Mouse (Mus musculus): ENCODE data around the gene Ccnd3. TPM values are rescaled to one million over a fixed set of nuclear protein-coding genes. Genes with fewer than 3 reads are reported as not detected.
A peak's percentile ranks its signal among the peaks of the same experiment; 100 is the strongest.
"Not testable (repeated sequence)": the region's sequence is repeated elsewhere in the genome, so short reads cannot be mapped to it uniquely, and the experiment has no call there.

The Ccnd3 gene
- total RNA-seq, 2 experiments from 2014 or later = 178 to 185 TPM

DNA sequence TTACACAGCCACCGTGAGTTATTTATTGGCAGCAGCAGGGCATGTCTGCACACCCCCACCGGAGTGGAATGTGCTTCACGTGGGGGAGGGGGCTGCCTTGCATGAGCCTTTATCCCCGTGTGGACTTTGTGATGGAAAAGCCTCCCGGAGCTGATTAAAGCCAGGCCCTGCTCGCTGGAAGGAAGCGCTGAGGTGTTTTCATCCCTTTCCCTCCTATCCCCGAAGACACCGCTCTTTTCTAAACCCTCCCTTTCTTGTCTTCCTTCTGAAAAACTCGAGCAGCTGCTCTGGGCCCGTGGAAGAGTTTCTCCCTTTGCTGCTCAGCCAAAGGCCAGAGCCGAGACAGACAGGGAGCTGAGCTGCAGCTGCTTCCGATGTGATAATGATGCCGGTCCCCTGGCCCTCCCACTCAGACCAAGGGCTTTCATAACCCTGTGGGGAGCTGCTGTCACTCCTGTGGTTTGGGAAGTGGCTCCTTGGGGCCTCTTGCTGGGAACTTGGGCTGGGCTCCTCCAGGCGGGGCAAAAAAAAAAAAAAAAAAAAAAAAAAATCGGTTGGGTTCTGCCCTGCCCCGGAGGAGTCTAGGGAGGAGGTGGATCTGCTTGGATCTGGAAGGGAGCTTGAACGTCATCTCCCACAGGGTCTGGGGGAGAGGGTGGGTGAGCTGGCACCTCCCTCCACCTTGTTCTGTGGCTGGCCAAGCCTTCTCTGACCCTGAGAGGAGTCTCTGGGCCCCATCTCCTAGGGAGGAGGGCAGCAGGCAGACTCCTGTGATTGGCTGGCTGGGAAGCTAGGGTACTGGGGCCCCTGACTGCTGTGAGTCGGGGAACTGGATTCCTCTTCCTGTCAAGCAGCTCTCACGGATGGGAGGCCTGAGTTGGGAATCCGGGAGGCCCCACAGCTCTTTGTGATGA lies 90.7 kb downstream of the Ccnd3 start:
- peak; percentile 77 for DNase-seq

DNA sequence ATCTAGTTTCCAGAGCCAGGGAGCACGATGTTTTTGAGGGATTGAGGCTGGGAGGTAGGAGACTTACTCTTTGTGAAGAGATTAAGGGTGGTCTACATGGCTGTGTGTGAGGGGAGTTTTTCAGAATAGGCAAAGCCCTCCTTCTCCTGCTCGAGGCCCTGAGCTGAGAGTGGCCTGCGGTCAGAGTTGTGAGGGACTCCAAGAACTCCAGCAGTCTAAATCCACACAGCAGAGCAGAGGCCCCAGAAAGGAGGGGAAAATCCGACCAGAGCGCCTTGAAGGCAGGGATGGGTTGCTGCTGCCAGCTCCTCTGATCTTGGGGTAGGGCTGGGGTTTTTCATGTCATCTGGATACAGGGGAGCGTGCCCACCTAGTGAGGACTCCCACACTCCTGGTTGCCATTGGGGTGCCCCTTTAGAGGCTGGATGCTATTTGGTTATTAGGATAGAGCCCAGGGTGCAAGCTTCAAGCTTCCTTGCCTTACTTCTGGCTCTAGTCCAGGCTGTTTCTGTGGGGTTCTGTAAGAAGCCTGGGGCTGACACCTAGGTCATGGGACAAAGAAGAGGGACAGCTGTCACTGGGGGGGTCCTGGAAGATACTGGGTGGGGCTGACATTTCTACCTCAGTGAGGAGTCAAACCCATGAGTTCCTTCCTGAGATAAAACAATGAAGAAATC lies 91.4 kb downstream of the Ccnd3 start:
- DNase-seq = peak; percentile 16

DNA sequence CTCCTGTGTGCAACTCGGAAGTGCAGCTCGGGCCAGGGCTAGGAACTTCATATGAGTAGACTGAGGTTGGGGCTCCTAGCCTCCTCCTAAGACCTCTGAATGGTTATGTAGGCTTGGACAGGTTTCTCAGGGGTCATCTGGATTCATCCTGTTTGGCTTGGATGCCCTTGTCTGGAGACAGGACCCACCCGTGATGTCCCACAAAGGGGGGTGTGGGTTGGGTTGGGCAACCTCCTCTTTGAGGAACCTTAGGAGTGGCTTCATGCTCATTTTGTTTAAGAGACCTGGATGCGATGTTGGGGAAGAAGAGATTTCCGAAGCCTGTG lies 92.0 kb downstream of the Ccnd3 start:
- no peak for DNase-seq

DNA sequence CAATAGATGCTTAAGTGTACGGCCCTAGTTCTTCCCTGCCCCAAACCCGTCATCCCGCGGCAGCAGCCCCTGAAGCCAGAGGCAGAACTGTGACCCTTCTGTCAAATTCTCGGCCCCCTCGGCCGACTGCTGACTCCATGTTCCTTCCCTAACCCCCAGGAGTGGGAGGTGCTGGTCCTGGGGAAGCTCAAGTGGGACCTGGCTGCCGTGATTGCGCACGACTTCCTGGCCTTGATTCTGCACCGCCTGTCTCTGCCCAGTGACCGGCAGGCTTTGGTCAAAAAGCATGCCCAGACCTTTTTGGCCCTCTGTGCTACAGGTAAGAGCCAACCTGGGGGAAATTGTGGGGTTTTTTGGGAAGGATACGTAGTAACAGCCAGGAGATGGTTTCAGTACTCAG lies 92.4 kb downstream of the Ccnd3 start:
- peak; percentile 38 for DNase-seq

DNA sequence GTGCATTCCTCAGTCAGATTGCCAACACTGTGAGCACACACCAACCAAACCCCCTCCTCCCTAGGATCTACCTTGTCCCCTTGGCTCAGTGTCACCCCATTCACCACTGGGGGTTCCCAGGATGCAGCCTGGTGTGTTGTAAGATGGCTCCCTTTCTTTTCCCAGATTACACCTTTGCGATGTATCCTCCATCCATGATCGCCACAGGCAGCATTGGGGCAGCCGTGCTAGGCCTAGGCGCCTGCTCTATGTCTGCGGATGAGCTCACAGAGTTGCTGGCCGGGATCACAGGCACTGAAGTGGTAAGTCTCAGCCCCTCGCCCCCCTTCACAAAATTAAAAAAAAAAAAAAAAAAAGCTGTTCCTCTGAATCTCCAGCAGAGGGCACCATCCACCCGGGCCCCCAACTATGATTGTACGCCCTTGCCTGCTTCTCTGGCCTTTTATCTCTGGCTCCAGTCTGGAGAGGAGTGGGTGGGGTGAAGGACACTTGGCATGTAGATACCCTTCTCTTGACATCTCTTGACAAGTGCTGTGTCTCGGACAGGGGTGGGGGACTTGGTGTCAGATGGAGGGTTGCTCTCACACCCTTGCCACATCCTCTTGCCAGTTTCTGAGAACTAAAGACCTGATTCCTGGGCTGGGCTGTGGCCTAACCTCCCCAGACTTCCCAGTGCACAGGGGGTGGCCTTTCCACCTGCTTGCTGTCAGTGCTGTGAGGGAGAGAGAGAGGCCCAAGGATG lies 93.2 kb downstream of the Ccnd3 start:
- peak; percentile 61 for DNase-seq

DNA sequence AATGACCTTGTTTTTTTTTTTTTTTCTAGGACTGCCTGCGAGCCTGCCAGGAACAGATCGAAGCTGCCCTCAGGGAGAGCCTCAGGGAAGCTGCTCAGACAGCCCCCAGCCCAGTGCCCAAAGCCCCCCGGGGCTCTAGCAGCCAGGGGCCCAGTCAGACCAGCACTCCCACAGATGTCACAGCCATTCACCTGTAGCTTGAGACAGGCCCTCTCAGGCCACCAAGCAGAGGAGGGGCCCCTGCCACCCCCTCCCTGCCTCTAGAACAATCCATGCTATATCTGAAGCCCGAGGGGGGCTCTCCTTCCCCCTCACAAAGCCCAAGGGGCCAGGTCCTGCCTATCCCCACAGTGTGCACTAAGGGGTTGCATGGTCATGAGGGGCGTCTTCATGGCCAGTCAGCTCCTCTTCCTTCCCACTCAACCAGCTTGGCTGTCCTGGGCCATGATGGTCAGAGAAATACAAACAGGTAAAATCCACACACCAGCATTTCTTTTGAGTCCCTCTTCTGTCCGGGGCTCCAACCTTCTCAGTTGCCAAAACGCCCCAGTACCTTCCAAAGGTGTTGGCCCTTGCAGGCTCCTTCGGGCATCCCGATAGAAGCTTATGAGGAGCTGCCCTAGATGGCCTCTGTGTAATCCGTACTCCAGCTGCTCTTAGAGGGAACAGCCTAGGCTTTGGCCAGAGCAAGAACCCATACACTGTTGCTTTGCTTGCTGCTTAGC lies 93.9 kb downstream of the Ccnd3 start:
- not testable (repeated sequence) for DNase-seq

DNA sequence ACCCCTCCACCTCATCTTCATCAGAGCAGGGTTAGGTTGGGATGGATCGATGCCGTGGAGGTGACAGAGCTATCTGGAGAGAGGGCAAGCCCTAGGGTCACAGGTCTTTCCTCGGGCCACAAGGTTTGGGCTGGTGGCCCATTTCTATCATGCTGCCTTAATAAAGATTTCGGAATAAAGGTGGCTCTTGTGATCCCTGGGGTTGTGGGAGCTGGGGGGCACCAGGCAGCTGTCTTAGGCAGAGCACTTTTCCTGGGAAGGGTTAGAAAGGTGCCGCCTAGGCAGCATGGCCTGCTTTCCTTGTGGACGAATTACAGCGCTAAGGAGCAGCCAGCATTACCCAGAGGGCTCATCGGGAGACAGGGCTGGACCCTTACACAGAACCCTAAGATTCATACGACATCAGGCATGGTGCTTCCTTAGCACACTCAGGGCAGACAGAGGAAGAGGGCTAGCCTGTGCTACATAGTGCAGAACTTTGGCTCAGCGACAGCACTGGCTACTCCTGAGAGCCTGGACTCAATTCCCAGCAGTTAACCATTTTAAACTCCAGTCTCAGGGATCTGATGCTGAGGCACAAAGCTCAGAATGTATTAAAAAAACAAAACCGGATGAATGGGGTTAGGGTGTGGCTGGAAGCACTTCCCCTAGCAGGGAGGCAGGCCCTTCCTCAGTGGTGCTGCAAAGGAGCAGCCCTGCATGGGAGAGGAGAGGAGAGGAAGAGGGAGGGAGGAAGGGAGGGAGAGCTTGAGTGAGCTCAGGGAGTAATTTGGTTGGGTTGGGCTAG lies 94.9 kb downstream of the Ccnd3 start:
- DNase-seq = peak; percentile 29

DNA sequence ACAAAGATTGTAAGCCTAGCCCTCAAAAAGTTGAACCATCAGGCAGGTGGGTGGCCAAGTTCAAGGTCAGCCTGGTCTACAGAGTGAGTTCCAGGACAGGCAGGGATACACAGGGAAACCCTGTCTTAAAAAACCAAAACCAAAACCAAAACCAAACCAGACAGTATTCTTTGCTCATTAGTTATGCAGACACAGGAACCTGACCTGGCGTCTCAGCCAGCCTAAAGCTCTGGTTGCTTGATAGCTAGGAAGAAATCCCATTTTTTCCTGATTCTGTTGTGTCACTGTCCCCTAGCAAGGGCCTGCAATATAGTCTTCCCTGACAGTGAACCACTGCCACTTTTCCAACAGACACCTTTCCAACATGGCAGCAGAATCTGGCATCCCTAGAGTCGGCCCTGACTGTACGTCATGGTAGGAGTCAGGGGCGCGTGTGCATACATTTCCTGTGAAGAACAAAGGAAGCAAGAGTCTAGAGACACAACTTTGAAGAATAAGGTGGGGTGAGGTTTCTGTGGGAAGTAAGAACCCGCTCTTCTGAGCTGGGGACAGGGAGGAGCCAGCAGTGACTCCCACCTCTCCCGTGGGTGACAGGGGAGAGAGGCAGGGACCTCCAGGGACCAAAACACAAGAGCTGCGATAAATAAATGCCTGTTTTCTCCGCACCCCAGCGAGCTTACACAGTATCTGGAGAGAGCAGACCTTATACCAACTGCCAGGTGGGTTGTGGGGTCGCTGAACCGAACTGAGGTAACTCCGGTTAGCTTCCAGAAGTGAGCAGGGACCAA lies 95.9 kb downstream of the Ccnd3 start:
- no peak for DNase-seq

DNA sequence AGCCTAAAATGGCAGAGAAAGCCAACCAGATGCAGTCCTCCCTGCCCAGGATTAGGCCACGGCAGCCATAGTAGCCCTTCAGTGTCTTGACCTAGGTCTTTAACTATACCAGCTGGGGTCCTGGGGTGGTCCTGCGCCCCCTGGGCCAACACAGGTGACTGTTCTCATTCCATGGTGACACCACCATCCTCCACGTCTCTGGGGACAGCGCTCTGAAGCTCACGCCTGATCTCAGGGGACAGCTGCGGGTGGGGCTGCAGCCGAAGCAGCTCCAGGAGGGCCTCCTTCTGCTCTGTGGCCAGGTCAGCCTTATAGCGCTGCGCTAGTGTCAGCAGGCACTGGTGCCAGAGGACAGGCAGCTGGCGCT lies 96.5 kb downstream of the Ccnd3 start:
- no peak for DNase-seq

DNA sequence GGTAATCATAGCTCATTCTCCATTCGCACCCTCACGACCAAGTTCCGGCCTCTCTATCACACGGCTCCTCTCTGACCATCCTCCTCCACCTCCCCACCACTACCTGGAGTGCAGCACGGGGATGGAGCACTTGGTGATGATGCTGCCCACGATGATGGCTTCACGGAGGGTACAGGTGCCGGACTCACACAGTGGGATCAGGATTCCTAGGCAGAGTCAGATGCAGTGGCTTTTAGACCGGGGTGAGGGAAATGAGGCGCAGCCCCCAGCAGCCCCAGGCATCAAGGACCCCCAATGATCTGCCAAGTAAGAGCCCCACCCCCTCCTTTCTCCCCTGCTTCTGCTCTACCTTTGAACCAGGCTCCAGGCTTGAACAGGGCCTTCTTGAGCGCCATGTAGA lies 97.4 kb downstream of the Ccnd3 start:
- no peak for DNase-seq

DNA sequence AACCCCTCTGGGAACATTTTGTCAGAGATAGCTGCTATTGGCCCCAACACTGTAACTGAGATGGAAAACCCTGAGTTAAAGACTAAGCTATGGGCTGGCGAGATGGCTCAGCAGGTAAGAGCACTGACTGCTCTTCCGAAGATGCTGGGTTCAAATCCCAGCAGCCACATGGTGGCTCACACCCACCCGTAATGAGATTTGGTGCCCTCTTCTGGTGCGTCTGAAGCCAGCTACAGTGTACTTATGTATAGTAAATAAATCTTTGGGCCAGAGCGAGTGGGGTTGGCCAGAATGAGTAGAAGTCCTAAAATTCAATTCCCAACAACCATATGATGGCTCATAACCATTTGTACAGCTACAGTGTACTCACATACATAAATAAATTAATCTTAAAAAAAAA lies 101.4 kb downstream of the Ccnd3 start:
- peak; percentile 40 for DNase-seq

DNA sequence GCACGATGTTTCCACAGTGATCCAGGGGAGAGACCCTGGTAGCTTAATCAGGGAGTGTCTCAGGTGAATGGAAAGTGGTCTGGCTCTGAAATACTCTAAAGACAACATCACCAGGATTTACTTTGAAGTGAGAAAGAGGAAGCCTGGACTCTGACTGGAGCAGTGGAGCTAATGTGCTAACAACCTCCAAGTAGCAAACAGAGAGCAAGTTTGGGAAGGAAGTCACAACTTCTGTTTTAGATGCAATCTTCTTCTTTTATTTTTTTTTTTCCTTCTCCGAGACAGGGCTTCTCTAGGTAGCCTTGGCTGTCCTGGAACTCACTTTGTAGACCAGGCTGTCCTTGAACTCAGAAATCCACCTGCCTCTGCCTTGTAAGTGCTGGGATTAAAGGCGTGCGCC lies 104.3 kb downstream of the Ccnd3 start:
- DNase-seq = no peak

DNA sequence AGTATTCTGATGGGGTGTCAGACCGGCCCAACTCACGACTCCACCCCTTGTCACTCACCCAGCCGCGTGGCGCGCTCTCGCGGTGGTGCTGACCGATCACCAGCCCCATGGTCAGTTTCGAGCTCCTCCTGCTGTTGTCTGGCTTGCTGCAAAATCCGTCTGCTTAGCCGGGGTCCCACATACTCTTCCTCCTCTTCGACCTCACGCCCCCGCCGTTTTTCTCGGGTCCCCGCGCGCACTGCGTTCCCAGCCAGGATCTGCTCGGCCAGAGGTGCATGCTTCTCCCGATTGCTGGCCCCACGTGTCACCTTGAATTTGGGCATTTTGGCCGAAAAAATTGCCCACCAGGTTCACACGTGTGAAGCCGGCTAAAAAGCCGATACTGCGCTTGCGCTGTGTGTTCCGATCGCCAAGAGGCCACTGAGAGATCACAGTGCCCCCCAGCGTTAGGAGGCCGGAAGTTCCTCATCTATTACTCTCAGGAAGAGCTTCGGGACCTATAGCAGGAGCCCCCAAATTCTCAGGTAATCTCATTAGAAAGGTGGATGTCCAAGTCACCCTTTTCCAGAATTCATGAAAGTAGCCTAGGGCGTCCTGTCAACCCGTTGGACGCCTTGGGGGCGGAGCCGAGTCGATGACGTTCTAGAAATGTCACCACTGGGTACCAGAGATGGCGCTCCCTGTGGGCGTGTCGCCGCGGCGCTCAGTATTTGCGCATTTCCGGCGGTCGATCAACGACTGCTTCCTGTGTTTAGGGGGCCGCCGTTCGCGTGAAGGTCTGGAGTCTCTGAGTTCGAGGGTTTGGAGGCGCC lies 106.2 kb downstream of the Ccnd3 start, which contains the start of the genes Bysl, Med20 and Gm20517:
Gene Bysl, minus strand, starts transcription at position 644 of the 812 bp plus-strand sequence.
Gene Med20, plus strand, starts transcription at position 734 of the 812 bp plus-strand sequence.
Gene Gm20517, plus strand, starts transcription at position 741 of the 812 bp plus-strand sequence.
- DNase-seq = peak; percentile 98

DNA sequence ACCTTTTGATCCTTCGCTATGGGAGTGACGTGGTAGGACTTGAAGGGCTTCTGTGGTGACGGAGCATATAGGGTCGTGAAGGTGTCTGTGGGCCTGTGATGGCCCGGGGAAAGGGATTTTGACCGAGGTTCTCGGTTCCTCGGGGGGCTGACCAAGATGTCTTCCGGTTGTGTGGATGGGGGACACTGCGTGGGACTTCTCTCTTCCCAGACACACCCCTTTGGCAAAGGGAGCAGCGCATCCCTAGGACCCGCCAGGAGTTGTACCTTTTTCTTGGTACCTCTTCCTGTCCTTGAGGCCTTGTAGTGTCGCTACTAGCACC lies 106.8 kb downstream of the Ccnd3 start:
- DNase-seq = no peak

DNA sequence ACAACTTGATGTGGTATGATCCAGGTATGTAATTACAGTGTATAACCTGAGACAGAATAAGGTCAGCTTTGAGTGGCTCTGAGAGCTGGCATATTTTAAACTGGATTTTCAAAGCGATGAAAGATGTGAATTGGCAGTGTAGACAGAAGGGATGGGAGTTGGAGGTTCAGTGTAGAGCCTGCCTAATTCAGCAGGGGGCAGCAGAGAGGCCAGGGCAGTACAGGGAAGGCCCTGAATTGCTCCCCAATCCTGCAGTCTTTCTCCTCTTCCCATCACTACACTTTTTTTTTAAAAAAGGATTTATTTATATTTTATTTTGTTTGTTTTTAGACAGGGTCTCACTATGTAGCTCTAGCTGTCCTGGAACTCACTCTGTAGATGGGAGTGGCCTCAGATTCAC lies 109.2 kb downstream of the Ccnd3 start:
- peak; percentile 69 for DNase-seq

DNA sequence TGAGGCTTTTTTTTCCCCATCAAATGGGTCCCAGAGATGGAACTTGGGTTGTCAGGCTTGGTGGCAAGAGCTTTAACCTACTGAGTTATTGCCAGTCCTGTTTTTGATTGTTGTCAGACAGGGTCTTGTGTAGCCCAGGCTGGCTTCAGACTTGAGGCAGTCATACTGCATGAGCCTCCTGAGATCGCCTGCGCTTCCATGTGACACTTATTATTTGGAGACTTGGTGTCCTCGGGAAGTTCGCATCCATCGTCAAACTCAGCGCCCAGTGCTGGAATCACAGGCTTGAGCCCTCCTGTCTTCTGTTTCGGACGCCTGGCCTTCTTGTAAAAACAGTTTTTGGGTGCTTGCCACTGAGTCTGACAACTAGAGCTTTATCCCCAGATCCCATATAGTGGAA lies 111.3 kb downstream of the Ccnd3 start:
- DNase-seq = no peak

DNA sequence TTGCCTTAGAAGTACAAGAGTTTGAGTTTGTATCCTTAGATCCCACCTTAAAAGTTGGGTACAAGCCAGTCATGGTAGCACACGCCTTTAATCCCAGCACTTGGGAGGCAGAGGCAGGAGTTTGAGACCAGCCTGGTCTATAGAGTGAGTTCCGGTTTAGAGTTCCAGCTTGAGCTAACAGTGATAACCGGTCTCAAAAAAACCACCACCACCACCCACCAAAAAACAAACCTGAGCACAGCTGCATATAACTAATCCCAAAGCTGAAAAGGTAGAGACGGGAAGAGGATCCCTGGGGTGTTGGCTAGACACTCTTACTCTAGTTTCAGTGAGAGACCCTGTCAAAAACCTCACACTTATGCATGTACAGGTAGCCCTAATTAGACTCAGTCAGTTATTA lies 111.8 kb downstream of the Ccnd3 start:
- no peak for DNase-seq

DNA sequence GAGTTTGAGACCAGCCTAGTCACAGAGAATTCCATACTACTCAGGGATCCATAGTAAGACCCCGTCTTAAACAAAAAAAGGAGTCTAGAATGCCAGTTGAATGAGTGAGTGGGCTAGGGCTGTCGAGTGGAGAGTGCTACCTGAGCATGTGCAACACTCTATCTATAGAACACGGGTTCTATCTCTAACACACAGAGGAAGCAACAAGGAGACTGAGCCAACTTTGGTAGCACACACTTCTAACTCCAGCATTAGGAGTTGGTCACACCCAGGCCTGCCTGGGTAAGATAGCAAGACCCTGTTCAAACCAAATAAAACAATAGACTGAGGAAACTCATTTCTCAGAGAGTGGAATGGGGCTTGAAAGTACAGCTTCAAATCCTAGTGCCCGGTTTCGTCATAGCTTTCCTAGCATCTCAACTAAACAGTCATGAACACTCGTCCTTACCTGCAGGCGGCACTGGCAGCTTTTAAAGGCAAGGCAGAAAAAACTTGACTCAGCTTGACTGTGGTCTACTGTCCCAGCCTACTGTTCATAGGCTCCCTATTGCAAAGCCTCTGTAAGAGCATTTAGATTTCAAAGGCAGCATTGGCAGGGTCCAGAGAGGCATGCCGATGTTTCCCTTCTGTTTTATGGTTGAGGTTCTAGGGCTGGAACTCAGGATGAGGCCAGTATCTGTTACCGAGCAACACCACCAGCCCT lies 112.9 kb downstream of the Ccnd3 start:
- DNase-seq = no peak
